Mouse (Mus musculus): ENCODE measurements at regions not wholly inside any gene's neighbourhood (a gene's known extent, or its start where the extent isn't known, plus 50 kb on each side); places are given as distances from the start of the nearest gene placed in this dataset.

DNA sequence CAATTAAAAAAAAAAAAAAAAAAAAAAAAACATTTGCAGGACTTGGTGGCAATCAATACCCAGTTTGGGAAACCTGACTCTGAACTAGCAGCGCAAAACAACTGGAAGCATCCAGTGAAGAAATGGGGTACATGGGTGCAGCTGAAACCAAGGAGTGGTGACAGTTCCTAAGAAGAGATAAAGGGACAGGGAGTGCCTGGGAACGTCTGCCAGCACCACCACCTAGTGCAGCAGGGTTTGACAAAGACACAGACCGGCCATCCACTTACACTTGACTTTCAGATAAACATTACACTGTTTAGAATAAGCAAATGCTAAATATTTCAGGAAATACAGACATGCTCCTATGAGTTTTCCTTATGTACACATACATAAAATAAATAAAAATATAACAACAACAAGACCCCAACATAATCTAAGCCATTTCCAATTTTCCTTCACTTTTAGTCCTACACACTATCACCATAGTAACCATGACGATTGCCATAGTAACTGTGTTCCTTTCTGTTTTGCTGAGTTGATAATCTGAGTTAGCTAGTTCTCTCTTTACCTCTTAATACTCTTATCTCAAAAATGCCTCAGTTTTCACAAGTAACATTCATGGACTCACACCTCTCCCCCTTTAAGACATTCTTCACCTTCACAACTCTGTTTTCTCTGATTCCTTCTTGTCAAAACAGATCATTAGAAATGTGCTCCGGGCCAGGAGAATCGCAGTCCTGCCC is 80.3 kb downstream of the Ackr3 start:
- no peak for TF ChIP-seq GATA1 (IDR thresholded peaks at IDR 0.05; ENCODE audit: low read length)
- no peak for TF ChIP-seq TAL1 (IDR thresholded peaks at IDR 0.05; ENCODE audit: low read length)

Data from erythroblast, embryonic 14.5 days (primary cell).